Mouse (Mus musculus): ENCODE results near the gene Pex7.

- no peak for TF ChIP-seq CTCF (IDR thresholded peaks at IDR 0.05; ENCODE audit: low read depth)
- TF ChIP-seq EP300 (IDR thresholded peaks at IDR 0.05; ENCODE audit: low read depth) = no peak
These were observed 29.6 kb upstream of the Pex7 start for GRCm38 (mm10) chr10:19936961-19937708.
